Mouse (Mus musculus): Measurements from ENCODE around the gene Repin1. TPM values are rescaled to one million over a fixed set of nuclear protein-coding genes. Genes with fewer than 3 reads are reported as not detected.

The Repin1 gene
- 34.9 and 35.8 TPM in 2 replicates for polyA plus RNA-seq (2015; fragmentation: Nextera tagmentation; extraction: Ambion mirVana)

DNA sequence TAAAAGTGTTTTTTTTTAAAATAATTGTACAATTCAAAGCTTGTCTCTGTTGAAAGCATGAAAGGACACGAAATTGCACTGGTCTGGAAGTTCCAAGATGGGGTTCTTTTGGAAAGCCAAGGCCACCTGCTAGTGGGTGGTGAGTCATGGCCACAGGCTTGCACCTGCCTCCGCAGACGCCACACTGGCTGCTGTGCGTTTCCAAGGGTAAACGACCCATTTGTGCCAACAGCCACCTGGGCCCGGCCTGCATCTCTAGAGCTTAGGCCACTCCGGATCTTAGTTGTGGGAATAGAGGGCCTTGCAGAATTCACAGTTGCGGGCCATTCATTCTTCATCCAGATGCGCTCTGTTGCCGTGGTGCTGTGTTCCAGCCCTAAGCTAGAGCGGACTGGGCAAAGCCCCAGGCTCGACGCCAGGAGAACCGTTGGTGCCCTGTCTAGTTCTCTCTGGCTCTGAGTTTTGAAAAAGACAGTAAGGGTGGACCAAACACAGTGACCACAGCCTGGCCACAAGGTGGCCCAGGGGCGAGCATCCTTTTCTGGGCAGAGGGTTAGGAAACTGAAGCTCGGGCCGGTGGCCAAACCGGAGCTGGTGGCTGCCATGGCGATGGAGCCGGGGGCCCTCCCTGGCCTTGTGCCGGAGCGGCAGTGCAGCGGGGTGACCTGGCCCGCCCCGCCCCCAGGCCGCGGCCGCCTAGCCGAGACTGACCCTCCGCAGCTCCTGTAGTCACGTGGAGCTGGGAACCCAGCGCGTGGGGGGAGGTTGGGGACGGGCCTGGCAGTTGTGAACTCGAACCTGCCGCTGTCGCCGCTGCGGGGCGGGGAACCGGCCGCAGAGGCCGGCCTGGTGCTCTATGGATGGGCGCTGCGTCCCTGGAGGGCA is at the start of gene Repin1, which contains the start of gene Gm44965:
Repin1 (plus strand) TSS at position 726 of the 885 bp plus-strand sequence.
Gm44965 (plus strand) TSS at position 784 of the 885 bp plus-strand sequence.
- WGBS: 2% methylated on average over 41 of the region's 45 CpGs
- Histone ChIP-seq H3K4me3 (peak within 1 kb of the TSS; percentile 62), H3K27ac (replicated peaks) (peak within 1 kb of the TSS; percentile 81), H3K4me1 (peaks cover 20% of the 10 kb centered on the region), H3K36me3 (peaks cover 26% of the 10 kb centered on the region), H3K9me3 (peaks cover 9% of the 10 kb centered on the region; the same call in 1 of the 2 replicates), H3K4me2 (replicated peaks) (peak within 1 kb of the TSS; percentile 61), H3K9ac (replicated peaks) (peak within 1 kb of the TSS; percentile 77), H3K27me3 (no peaks in the 10 kb centered on the region)
- ATAC-seq (replicated peaks): peak; percentile 90

DNA sequence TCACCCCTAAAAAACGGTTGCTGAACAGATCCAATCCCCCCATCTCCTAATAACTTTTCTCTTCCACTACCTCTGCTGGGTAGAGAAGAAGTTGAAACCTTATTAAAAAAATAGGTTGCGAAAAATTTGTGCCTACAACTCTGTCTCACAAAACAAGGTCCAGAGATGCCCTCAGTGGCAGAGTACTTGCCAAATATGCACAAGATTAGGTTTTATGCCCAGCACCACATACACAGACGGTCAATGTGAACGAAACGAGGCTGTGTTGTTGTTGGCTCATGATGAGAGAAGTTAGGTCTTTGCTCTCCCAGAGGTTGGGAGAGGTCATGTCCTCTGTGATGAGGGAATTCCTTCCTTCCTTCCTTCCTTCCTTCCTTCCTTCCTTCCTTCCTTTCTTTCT is 48.4 kb upstream of the Repin1 start:
- H3K27ac ChIP-seq (replicated peaks): no peak overlapping the region
- no peaks in the 10 kb centered on the region for H3K9me3 ChIP-seq
- no peak overlapping the region for H3K4me3 ChIP-seq
- peaks cover 12% of the 10 kb centered on the region; the same call in 1 of the 2 replicates for H3K36me3 ChIP-seq
- H3K4me2 ChIP-seq (replicated peaks): no peak overlapping the region
- no peak overlapping the region for H3K9ac ChIP-seq (replicated peaks)
- 88% methylated on average over 5 of the region's 5 CpGs for WGBS
- H3K4me1 ChIP-seq: no peaks in the 10 kb centered on the region
- no peaks in the 10 kb centered on the region for H3K27me3 ChIP-seq
- no peak for ATAC-seq (replicated peaks)

GRCm38 (mm10) chr6:48546271-48546670 is 47.4 kb upstream of the Repin1 start:
- WGBS: 62% methylated on average over 1 of the region's 1 CpGs
- Histone ChIP-seq H3K27ac (replicated peaks) (no peak overlapping the region), H3K36me3 (peaks cover 2% of the 10 kb centered on the region; the same call in 1 of the 2 replicates), H3K27me3 (no peaks in the 10 kb centered on the region), H3K9me3 (no peaks in the 10 kb centered on the region), H3K9ac (replicated peaks) (no peak overlapping the region), H3K4me3 (no peak overlapping the region), H3K4me1 (no peaks in the 10 kb centered on the region), H3K4me2 (replicated peaks) (no peak overlapping the region)
- no peak for ATAC-seq (replicated peaks)

GRCm38 (mm10) chr6:48546858-48547257 is 46.8 kb upstream of the Repin1 start:
- no peak for ATAC-seq (replicated peaks)
- Histone ChIP-seq H3K36me3 (no peaks in the 10 kb centered on the region; the same call in 1 of the 2 replicates), H3K27me3 (no peaks in the 10 kb centered on the region), H3K4me2 (replicated peaks) (no peak overlapping the region), H3K4me1 (no peaks in the 10 kb centered on the region), H3K4me3 (no peak overlapping the region), H3K27ac (replicated peaks) (no peak overlapping the region), H3K9ac (replicated peaks) (no peak overlapping the region), H3K9me3 (no peaks in the 10 kb centered on the region)
- WGBS: 79% methylated on average over 4 of the region's 4 CpGs

DNA sequence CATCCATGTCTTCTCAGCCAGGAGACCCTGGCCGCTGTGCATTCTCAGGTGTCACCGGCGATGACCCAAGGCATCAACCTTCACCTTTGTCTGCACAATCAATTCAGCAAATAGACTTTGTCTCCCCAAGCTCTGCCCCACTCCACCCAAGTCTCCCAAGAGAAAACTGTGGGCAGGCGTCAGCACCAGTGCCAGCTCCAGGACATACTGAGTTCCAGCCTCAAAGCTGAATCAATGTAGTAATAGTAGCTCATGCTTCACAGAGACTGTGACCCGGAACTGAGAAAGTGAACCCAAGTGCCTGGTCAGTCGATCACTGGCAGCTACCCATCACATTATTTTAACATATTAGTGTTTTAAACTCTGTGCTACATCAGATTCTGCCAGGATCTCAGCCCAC is 45.4 kb upstream of the Repin1 start:
- Histone ChIP-seq H3K4me3 (no peak overlapping the region), H3K27me3 (no peaks in the 10 kb centered on the region), H3K36me3 (no peaks in the 10 kb centered on the region), H3K4me2 (replicated peaks) (no peak overlapping the region), H3K9ac (replicated peaks) (no peak overlapping the region), H3K27ac (replicated peaks) (no peak overlapping the region), H3K9me3 (no peaks in the 10 kb centered on the region), H3K4me1 (no peaks in the 10 kb centered on the region)
- 89% methylated on average over 6 of the region's 6 CpGs for WGBS
- ATAC-seq (replicated peaks): no peak

DNA sequence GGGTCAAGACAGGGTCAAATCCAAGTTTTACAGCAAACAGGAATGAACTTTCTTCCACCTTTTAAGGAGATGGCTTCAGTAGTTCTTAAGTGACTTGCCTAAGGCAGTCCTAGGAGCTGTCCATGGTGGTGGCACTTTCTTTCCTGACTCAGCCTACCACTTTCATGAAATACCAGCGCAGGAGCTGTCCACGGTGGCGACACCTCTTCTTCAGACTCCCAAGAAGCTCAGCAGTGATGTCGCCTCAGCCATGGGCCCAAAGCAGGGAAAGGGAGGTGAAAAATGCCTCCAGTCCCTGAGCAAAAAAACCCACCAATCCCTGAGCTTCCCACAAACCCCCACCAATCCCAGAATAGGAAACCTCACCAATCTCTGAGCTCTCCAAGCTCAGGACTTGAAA is 40.8 kb upstream of the Repin1 start:
- no peaks in the 10 kb centered on the region for H3K36me3 ChIP-seq
- no peak overlapping the region for H3K4me2 ChIP-seq (replicated peaks)
- no peaks in the 10 kb centered on the region for H3K9me3 ChIP-seq
- no peak for ATAC-seq (replicated peaks)
- H3K9ac ChIP-seq (replicated peaks): no peak overlapping the region
- H3K27ac ChIP-seq (replicated peaks): 0 out of 2 replicates have a peak overlapping the region, but pooled peaks have one; percentile 100
- peaks cover 18% of the 10 kb centered on the region for H3K4me1 ChIP-seq
- no peaks in the 10 kb centered on the region for H3K27me3 ChIP-seq
- 74% methylated on average over 4 of the region's 4 CpGs for WGBS
- no peak overlapping the region for H3K4me3 ChIP-seq

DNA sequence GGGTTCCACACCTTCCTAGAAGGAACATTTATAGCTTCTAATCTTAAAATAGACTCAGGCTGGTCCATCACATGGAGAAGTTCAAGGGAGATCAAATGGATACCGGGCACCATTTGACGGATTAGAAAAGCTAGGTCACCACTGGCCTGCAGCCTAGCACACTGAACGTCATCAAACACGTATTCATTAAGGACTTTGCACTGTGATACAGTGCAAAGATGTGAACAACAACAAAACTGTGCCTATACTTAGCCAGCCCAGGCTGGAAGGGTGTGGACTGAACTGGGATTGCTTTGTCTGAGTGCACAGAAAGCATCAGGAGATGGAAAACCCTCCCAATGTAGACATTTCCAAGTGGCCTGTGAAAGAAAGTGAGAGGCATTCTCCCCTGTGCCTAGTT is 39.9 kb upstream of the Repin1 start:
- ATAC-seq (replicated peaks): peak; percentile 21
- no peaks in the 10 kb centered on the region for H3K27me3 ChIP-seq

GRCm38 (mm10) chr6:48554280-48555103 is 39.2 kb upstream of the Repin1 start, which contains the start of gene Lrrc61:
TSS of gene Lrrc61 (plus strand) at chr6:48554796.
- peak; percentile 94 for ATAC-seq (replicated peaks)
- H3K4me1 ChIP-seq: peaks cover 18% of the 10 kb centered on the region
- H3K4me2 ChIP-seq (replicated peaks): peak within 1 kb of the TSS; percentile 79
- peak within 1 kb of the TSS; percentile 62 for H3K4me3 ChIP-seq
- H3K9me3 ChIP-seq: no peaks in the 10 kb centered on the region
- H3K36me3 ChIP-seq: no peaks in the 10 kb centered on the region
- H3K9ac ChIP-seq (replicated peaks): peak within 1 kb of the TSS; percentile 86
- H3K27me3 ChIP-seq: no peaks in the 10 kb centered on the region
- WGBS: under 1% methylated on average over 39 of the region's 39 CpGs
- peak within 1 kb of the TSS; percentile 100 for H3K27ac ChIP-seq (replicated peaks)

More for the DNA sequence above, 39.9 kb upstream of the Repin1 start:
- Histone ChIP-seq H3K9me3 (no peaks in the 10 kb centered on the region), H3K36me3 (no peaks in the 10 kb centered on the region), H3K4me2 (replicated peaks) (peak overlapping the region; percentile 79), H3K9ac (replicated peaks) (peak overlapping the region; percentile 86), H3K4me1 (peaks cover 18% of the 10 kb centered on the region), H3K27ac (replicated peaks) (peak overlapping the region; percentile 100), H3K4me3 (peak overlapping the region; percentile 62)
- 72% methylated on average over 4 of the region's 4 CpGs for WGBS

DNA sequence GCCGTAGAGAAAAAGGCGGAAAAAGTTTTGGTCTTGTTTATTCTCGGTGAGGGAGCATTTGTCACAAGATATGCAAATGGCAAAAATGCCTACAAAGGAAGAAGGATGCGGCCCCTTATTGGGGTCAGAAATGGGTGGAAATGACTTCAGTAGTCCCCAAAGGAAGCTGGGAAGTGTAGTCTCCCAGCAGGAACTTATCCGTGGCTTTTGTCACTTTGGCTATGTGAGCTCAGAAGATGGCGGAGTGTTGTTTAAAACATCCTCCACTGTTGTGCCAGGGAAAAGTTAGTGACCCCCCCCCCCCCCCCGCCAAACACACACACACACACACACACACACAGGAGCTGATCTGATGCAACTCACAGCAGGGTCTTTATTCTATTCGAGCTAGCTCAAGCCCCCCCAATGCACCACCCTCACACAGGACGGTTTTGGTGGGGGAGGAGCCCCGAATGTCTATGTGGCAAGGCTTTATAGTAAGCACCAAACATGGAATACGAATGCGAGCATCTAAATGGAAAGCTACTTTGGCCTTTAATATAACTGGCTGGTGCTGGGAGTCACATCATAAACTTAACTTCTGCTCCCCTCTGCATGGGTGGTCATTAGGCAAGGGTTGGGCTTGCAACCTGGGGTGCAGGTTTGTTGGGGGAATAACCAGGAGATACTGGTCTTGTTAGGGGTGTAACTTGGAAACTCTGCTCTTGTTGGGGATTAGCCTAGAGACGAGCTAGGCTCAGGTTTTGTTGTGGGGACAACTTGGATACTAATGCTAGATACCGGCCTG is 38.4 kb upstream of the Repin1 start:
- peak overlapping the region; percentile 100 for H3K27ac ChIP-seq (replicated peaks)
- WGBS: 24% methylated on average over 14 of the region's 14 CpGs
- H3K9ac ChIP-seq (replicated peaks): peak overlapping the region; percentile 86
- peak overlapping the region; percentile 62 for H3K4me3 ChIP-seq
- H3K27me3 ChIP-seq: no peaks in the 10 kb centered on the region
- H3K4me2 ChIP-seq (replicated peaks): peak overlapping the region; percentile 79
- H3K9me3 ChIP-seq: no peaks in the 10 kb centered on the region
- no peaks in the 10 kb centered on the region for H3K36me3 ChIP-seq
- H3K4me1 ChIP-seq: peaks cover 18% of the 10 kb centered on the region
- ATAC-seq (replicated peaks): peak; percentile 91

DNA sequence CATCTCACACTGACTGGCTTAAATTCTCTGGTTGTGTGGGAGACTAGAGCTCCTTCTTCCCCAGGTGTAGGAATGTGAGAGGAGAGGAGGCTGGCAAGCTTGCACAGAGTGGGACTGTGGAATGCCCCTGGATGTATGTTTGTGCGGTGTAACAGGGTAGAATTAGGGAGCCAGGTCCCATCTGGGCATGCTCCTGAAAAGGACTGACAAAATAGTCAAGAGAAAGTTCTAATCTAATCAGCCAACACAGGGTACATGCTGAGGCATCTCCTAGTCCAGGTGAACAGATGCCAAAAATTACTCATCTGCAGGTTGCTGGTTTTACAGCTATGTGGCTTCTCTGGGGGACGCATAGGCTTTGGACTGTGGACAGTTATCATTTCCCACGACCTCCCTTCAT is 37.7 kb upstream of the Repin1 start:
- Histone ChIP-seq H3K27ac (replicated peaks) (no peak overlapping the region), H3K4me3 (no peak overlapping the region), H3K4me2 (replicated peaks) (no peak overlapping the region), H3K27me3 (no peaks in the 10 kb centered on the region), H3K36me3 (no peaks in the 10 kb centered on the region), H3K9ac (replicated peaks) (no peak overlapping the region), H3K4me1 (peaks cover 18% of the 10 kb centered on the region), H3K9me3 (no peaks in the 10 kb centered on the region)
- WGBS: 91% methylated on average over 3 of the region's 3 CpGs
- ATAC-seq (replicated peaks): no peak

DNA sequence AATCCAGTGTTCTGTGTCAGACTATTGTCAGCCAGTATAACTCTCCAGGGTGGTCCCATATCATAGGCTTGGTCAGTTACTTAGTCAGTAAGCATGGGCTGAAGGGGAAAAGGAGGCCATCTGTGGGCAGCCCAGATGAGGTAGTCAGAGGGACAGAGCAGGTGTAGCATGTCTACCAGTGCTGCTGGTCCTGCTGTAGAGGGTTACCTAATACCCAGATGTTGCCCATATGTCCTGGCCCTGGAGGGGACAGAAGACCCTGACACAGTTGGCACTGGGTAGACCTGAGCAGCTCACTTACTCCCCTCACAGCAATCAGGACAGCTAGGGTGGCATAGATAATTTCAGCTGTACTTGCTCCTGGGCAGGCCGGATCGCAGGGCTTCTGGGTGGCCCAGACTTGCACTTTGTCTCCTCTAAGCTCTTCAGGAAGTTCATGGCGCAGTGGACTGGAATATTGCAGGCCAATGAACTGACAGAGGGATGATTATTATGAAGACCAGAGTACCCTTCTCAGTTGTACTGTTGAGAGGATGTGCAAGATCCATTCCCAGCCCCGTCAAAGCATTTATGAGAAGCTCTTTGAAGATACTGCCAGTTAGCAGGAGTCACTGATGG is 27.9 kb upstream of the Repin1 start:
- no peak for ATAC-seq (replicated peaks)
- Histone ChIP-seq H3K9ac (replicated peaks) (no peak overlapping the region), H3K4me2 (replicated peaks) (no peak overlapping the region), H3K9me3 (no peaks in the 10 kb centered on the region), H3K27ac (replicated peaks) (no peak overlapping the region), H3K36me3 (peaks cover 9% of the 10 kb centered on the region), H3K4me3 (no peak overlapping the region), H3K27me3 (no peaks in the 10 kb centered on the region), H3K4me1 (peaks cover 5% of the 10 kb centered on the region; the same call in 1 of the 2 replicates)
- WGBS: 94% methylated on average over 4 of the region's 4 CpGs
